Mouse (Mus musculus) thymus, adult 2 months (tissue): ENCODE measurements around the gene Nes.

Experiments
- CTCF ChIP-seq: fragments of 200-500 bp; IDR thresholded peaks from 2 replicates; pipeline ENCODE4 v1.5.1; 2012; ENCODE audit warnings: mild to moderate bottlenecking, control low read depth, low read length, moderate library complexity, borderline replicate concordance; ENCODE audit not compliant: control insufficient read depth, poor library complexity, insufficient read depth; ENCODE audit errors: extremely low read depth
- POLR2A ChIP-seq: fragments of 200-500 bp; IDR thresholded peaks from 2 replicates; pipeline ENCODE4 v1.6.1; 2012; ENCODE audit warnings: mild to moderate bottlenecking, low read length, control low read depth, moderate library complexity; ENCODE audit not compliant: control insufficient read depth, poor library complexity, insufficient read depth; ENCODE audit errors: extremely low read depth

GRCm38 (mm10) chr3:87996971-87997614 is 26.2 kb downstream of the Nes start:
- TF ChIP-seq CTCF, result no peak
- TF ChIP-seq POLR2A, result no peak
